Mouse (Mus musculus) midbrain, embryonic 14.5 days (tissue): ENCODE data around the gene Hist1h2bn. TPM values are rescaled to one million over a fixed set of nuclear protein-coding genes. Genes with fewer than 3 reads are reported as not detected.
A peak's percentile ranks its signal among the peaks of the same experiment; 100 is the strongest.
"Not testable (repeated sequence)": the region's sequence is repeated elsewhere in the genome, so short reads cannot be mapped to it uniquely, and the experiment has no call there.

Experiments
- ATAC-seq: fragments of 200-750 bp; cut with Nextera tagmentation; 2 replicates; pipeline ENCODE4 v1.8.0; 2017; ENCODE audit warnings: moderate number of reproducible peaks, moderate library complexity; ENCODE audit not compliant: low FRiP score, low TSS enrichment
- DNase-seq: peaks from one replicate; pipeline ENCODE4 v3.0.0-alpha.2; 2015
- H3K27ac ChIP-seq: fragments of 300-500 bp; sonication (generic); replicated peaks from 2 replicates; pipeline ENCODE4 v1.5.1; 2014; ENCODE audit warnings: mild to moderate bottlenecking, low read depth, low read length, moderate library complexity
- H3K27me3 ChIP-seq: fragments of 300-500 bp; sonication (generic); 2 replicates; pipeline ENCODE4 v1.6.1; 2014; ENCODE audit warnings: low read length, control low read depth, mixed read lengths; ENCODE audit not compliant: control insufficient read depth, insufficient read depth
- H3K36me3 ChIP-seq: fragments of 300-500 bp; sonication (generic); 2 replicates; pipeline ENCODE4 v1.6.1; 2014; ENCODE audit warnings: low read length, control low read depth; ENCODE audit not compliant: control insufficient read depth, insufficient read depth
- H3K4me1 ChIP-seq: fragments of 300-500 bp; sonication (generic); 2 replicates; pipeline ENCODE4 v1.6.1; 2014; ENCODE audit warnings: mild to moderate bottlenecking, antibody characterized with exemption, low read length, control low read depth; ENCODE audit not compliant: control insufficient read depth, insufficient read depth
- H3K4me2 ChIP-seq: fragments of 300-500 bp; sonication (generic); 2 replicates; pipeline ENCODE4 v1.6.1; 2014; ENCODE audit warnings: mild to moderate bottlenecking, low read length, moderate library complexity
- H3K4me3 ChIP-seq: fragments of 300-500 bp; sonication (generic); replicated peaks from 2 replicates; pipeline ENCODE4 v1.5.1; 2014; ENCODE audit warnings: low read depth, low read length
- H3K9ac ChIP-seq: fragments of 300-500 bp; sonication (generic); replicated peaks from 2 replicates; pipeline ENCODE4 v1.6.1; 2014; ENCODE audit warnings: mild to moderate bottlenecking, low read length, moderate library complexity
- H3K9me3 ChIP-seq: fragments of 300-500 bp; sonication (generic); 2 replicates; pipeline ENCODE4 v1.6.1; 2016; ENCODE audit warnings: low read length, control low read depth, mixed read lengths; ENCODE audit not compliant: control insufficient read depth
- WGBS: fragments of 180-500 bp; shearing (Covaris S2); extraction: QIAGEN DNeasy Blood & Tissue Kit; methylation state at CpG from one replicate; pipeline ENCODE4 v1.1.7; 2014; 5-methylcytosine and 5-hydroxymethylcytosine counted together
- polyA plus RNA-seq: library from polyadenylated mRNA; unstranded; fragments of >200 nt; fragmentation: Nextera tagmentation; extraction: Ambion mirVana; gene quantifications from 2 replicates; pipeline ENCODE4 v1.2.1, GENCODE M21; 2014

Hist1h2bn gene
- polyA plus RNA-seq, 1 experiment from 2014 or later: 1.6 TPM

DNA sequence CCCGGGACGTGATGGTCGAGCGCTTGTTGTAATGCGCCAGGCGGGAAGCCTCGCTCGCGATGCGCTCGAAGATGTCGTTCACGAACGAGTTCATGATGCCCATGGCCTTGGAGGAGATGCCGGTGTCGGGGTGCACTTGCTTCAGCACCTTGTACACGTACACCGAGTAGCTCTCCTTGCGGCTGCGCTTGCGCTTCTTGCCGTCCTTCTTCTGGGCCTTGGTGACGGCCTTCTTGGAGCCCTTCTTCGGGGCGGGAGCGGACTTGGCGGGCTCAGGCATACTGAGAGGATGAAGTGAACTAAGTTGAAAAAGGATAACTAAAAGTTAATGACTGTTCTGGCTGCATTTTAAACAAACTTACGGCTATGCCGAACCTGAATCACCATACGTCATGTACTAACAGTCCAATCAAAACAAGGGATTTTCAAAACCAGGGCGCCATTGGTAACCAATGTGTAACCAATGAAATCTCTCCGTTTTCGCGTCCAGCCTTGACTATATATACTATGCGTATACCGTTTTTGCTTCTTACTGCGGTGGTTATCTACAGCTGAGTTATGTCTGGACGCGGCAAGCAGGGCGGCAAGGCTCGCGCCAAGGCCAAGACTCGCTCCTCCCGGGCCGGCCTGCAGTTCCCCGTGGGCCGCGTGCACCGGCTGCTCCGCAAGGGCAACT, 37.9 kb upstream of the Hist1h2bn start, which contains the start of the genes Hist1h2bl and Hist1h2ai:
TSS of gene Hist1h2bl (minus strand) at position 280 of the 676 bp plus-strand sequence.
TSS of gene Hist1h2ai (plus strand) at position 559 of the 676 bp plus-strand sequence.
- peak within 1 kb of the TSS; percentile 89 for H3K4me2 ChIP-seq
- H3K4me1 ChIP-seq: peaks cover 26% of the 10 kb centered on the region
- under 1% methylated on average over 25 of the region's 50 CpGs for WGBS
- peak within 1 kb of the TSS; percentile 54 for H3K9ac ChIP-seq
- H3K9me3 ChIP-seq, H3K27me3 ChIP-seq, H3K36me3 ChIP-seq: not testable (repeated sequence)
- H3K4me3 ChIP-seq: peak within 1 kb of the TSS; percentile 42
- peak; percentile 94 for ATAC-seq
- DNase-seq: peak; percentile 96
- H3K27ac ChIP-seq: peak within 1 kb of the TSS; percentile 82

DNA sequence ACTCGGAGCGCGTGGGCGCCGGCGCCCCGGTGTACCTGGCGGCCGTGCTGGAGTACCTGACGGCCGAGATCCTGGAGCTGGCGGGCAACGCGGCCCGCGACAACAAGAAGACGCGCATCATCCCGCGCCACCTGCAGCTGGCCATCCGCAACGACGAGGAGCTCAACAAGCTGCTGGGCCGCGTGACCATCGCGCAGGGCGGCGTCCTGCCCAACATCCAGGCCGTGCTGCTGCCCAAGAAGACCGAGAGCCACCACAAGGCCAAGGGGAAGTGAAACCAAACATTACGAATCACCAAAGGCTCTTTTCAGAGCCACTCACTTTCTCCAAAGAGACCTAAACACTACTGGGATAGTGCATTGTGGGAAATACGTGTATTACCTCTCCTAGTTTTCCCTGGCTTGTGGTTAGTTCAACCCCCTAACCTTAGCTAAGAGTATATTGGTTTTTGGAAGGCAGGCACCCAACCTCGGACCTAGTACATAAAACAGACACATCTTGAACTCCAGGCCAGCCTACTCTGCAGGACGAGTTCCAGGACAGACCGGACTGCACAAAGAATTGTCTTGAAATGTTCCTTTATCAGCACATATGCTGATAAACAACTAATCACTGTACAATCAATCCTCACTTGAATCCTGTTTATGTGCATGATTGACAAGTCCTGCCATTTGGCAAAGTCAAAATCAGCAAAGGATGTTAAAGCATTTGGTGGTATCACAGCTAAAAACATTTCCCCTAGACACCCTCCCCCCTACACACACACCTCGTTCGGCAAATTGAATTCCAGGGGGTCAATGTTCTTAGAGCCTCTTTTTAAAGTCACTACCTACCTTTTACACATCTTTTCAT, 37.2 kb upstream of the Hist1h2bn start:
- not testable (repeated sequence) for H3K36me3 ChIP-seq, H3K27me3 ChIP-seq, H3K9me3 ChIP-seq
- H3K4me2 ChIP-seq: peak overlapping the region; percentile 89
- DNase-seq: peak; percentile 51
- 0% methylated on average over 9 of the region's 38 CpGs for WGBS
- peaks cover 24% of the 10 kb centered on the region for H3K4me1 ChIP-seq
- H3K4me3 ChIP-seq: peak overlapping the region; percentile 42
- H3K9ac ChIP-seq: peak overlapping the region; percentile 54
- peak overlapping the region; percentile 82 for H3K27ac ChIP-seq
- peak; percentile 32 for ATAC-seq

DNA sequence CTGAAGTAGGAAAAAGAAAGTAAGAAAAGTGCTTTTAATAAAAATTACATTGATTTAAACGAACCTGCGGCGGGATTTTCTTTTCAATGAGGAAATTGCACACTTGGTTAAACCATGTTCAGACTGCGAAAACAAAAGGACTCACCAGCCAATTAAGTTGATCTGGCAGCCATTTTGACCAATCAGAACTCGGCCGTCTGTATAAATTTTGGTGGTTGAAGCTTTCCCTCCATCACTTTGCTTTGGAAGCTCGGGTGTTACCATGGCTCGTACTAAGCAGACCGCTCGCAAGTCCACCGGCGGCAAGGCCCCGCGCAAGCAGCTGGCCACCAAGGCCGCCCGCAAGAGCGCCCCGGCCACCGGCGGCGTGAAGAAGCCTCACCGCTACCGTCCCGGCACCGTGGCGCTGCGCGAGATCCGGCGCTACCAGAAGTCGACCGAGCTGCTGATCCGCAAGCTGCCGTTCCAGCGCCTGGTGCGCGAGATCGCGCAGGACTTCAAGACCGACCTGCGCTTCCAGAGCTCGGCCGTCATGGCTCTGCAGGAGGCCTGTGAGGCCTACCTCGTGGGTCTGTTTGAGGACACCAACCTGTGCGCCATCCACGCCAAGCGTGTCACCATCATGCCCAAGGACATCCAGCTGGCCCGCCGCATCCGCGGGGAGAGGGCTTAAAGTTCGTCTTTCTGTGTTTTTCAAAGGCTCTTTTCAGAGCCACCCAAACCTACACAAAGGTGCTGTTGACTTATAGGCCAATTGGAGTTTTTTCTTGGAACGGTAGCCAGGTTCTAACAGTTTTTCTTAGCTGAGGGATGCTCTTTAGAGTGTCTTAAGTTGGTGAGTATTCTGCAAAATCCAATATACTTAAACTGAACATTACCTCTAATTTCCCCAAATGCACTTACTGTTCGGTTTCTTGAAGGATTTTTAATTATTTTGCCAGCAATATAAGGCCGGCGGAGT, 36.2 kb upstream of the Hist1h2bn start, which contains the start of gene Hist1h3h:
TSS of gene Hist1h3h (plus strand) at position 263 of the 961 bp plus-strand sequence.
- H3K9me3 ChIP-seq: not testable (repeated sequence)
- peak; percentile 60 for ATAC-seq
- under 1% methylated on average over 25 of the region's 56 CpGs for WGBS

DNA sequence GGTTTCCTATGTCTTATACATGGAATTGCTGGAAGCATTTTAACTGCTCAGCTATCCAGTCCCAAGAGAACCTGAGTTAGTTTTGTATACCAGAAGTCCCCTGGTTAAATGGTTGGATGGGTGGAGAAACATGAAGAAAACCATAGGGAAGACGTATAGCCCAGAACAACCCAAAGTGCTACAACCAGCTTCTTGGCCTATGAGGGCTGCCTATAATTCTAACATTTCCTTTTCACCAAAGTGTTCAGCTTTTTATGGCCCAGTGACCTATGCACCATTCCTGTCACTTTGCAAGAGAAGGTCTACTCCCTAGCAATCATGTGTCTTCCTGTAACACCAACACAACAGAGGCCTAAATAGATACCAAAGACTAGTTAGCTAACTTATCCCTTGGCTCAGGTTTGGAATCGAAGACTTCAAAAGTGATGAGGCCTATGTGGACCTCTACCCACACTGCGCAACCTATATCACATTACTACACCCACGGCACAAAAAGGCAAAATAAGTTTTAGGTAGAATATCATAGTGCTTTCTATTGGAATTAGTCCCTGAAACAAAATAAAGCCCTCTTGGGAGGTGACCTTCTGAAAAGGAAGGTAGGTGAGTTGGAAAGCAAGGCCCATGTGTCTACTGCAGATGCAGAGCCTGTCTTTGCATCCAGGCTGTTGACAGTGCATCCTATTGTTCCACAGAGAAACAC, 35.4 kb upstream of the Hist1h2bn start:
- peak overlapping the region; percentile 42 for H3K4me3 ChIP-seq
- WGBS: 56% methylated on average over 4 of the region's 4 CpGs
- no peaks in the 10 kb centered on the region for H3K36me3 ChIP-seq
- ATAC-seq (no peak), DNase-seq (no peak)
- H3K9me3 ChIP-seq: no peaks in the 10 kb centered on the region
- H3K27me3 ChIP-seq: no peaks in the 10 kb centered on the region
- peak overlapping the region; percentile 89 for H3K4me2 ChIP-seq
- H3K27ac ChIP-seq: no peak overlapping the region
- H3K4me1 ChIP-seq: peaks cover 28% of the 10 kb centered on the region
- H3K9ac ChIP-seq: peak overlapping the region; percentile 63

More for the DNA sequence above, 36.2 kb upstream of the Hist1h2bn start, which contains the start of gene Hist1h3h:
- Histone ChIP-seq H3K4me2 (peak within 1 kb of the TSS; percentile 89), H3K4me3 (peak within 1 kb of the TSS; percentile 42), H3K9ac (peak within 1 kb of the TSS; percentile 63), H3K4me1 (peaks cover 27% of the 10 kb centered on the region), H3K27ac (peak within 1 kb of the TSS; percentile 82)
- peak; percentile 93 for DNase-seq
- not testable (repeated sequence) for H3K36me3 ChIP-seq, H3K27me3 ChIP-seq

DNA sequence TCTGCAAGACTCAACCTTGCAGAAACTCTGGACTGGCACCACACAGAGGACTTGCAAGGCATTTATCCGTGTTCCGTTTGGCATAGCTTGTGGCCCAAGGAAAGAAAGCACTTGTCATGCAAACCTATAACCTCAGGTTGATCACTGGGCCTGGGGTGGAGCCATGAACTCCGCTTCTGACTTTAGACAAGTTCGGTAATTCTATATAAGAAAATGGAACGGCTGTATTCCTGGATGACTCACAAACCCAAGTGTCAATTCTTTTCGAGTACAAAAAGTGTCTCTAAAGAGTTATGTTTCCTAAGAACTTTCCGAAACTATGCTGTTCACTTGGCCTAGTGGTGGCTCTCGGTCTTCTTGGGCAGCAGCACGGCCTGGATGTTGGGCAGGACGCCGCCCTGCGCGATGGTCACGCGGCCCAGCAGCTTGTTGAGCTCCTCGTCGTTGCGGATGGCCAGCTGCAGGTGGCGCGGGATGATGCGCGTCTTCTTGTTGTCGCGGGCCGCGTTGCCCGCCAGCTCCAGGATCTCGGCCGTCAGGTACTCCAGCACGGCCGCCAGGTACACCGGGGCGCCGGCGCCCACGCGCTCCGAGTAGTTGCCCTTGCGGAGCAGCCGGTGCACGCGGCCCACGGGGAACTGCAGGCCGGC, 32.7 kb upstream of the Hist1h2bn start:
- Histone ChIP-seq H3K4me1 (peaks cover 22% of the 10 kb centered on the region), H3K4me2 (peak overlapping the region; percentile 64), H3K27ac (peak overlapping the region; percentile 72; the same call in 1 of the 2 replicates), H3K4me3 (peak overlapping the region; percentile 39)
- H3K9ac ChIP-seq, ATAC-seq, H3K9me3 ChIP-seq, H3K36me3 ChIP-seq, H3K27me3 ChIP-seq: not testable (repeated sequence)
- DNase-seq: peak; percentile 17
- WGBS: 2% methylated on average over 21 of the region's 44 CpGs

DNA sequence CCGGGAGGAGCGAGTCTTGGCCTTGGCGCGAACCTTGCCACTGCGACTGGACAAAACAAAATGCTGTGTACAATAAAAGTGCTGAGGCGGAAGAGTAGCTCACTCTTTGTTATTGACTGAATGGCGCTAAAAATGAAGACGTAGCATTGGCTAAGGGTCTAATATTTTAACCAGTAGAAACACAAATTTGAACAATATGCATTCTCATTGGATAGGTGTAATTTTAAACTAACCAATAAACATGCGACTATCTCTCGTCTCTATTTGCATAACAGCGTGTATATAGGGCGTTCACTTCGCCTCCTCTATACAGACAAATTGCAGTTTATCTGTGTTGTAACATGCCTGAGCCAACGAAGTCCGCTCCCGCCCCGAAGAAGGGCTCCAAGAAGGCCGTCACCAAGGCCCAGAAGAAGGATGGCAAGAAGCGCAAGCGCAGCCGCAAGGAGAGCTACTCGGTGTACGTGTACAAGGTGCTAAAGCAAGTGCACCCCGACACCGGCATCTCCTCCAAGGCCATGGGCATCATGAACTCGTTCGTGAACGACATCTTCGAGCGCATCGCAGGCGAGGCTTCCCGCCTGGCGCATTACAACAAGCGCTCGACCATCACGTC, 32.1 kb upstream of the Hist1h2bn start, which contains the start of gene Hist1h2bm:
TSS of gene Hist1h2bm (plus strand) at position 288 of the 616 bp plus-strand sequence.
- under 1% methylated on average over 37 of the region's 37 CpGs for WGBS
- peak; percentile 94 for ATAC-seq
- Histone ChIP-seq H3K4me2 (peak within 1 kb of the TSS; percentile 64), H3K9ac (peak within 1 kb of the TSS; percentile 46; the same call in 1 of the 2 replicates), H3K4me1 (peaks cover 20% of the 10 kb centered on the region), H3K4me3 (peak within 1 kb of the TSS; percentile 39), H3K27ac (peak within 1 kb of the TSS; percentile 86)
- DNase-seq: peak; percentile 93
- H3K9me3 ChIP-seq, H3K27me3 ChIP-seq, H3K36me3 ChIP-seq: not testable (repeated sequence)

DNA sequence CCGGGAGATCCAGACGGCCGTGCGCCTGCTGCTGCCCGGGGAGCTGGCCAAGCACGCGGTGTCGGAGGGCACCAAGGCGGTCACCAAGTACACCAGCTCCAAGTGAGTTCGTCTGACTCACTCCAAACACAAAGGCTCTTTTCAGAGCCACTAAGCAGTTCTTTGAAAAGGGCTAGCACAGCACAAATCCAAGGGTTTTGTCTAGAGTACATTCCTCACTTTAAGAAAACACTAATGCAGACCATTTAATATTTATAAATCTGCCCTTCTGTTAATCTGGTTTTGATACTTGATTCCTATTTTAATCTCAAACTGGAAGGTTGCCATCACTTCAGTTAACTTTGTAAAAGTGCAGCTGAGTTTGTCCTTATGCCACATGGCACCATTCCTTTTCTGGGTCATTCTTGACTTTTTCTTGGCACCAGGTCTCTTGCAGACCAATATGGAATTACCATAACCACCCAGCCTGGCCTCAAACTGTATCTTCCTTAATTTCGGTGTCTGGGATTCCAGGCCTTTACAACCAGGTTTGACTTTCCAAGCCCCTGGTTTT, 31.5 kb upstream of the Hist1h2bn start:
- H3K36me3 ChIP-seq: no peaks in the 10 kb centered on the region
- peak overlapping the region; percentile 39 for H3K4me3 ChIP-seq
- DNase-seq (peak; percentile 44), ATAC-seq (peak; percentile 34; the same call in 1 of the 2 replicates)
- 4% methylated on average over 10 of the region's 11 CpGs for WGBS
- peaks cover 22% of the 10 kb centered on the region for H3K4me1 ChIP-seq
- peak overlapping the region; percentile 86 for H3K27ac ChIP-seq
- H3K27me3 ChIP-seq: no peaks in the 10 kb centered on the region
- peak overlapping the region; percentile 64 for H3K4me2 ChIP-seq
- H3K9me3 ChIP-seq: no peaks in the 10 kb centered on the region
- H3K9ac ChIP-seq: peak overlapping the region; percentile 46; the same call in 1 of the 2 replicates
